Mouse (Mus musculus): ENCODE results near the gene Cyp2d10. TPM values are rescaled to one million over a fixed set of nuclear protein-coding genes. Genes with fewer than 3 reads are reported as not detected.

The Cyp2d10 gene
- polyA plus RNA-seq, 1 experiment from 2014 or later = not detected

GRCm38 (mm10) chr15:82385729-82386128, 21.3 kb downstream of the Cyp2d10 start:
- DNase-seq (ENCODE audit: low spot score) (no peak), ATAC-seq (replicated peaks; ENCODE audit: low FRiP score) (no peak)
- Histone ChIP-seq H3K27me3 (ENCODE audit: control insufficient read depth, insufficient read depth, low read length) (no peaks in the 10 kb centered on the region), H3K4me2 (ENCODE audit: low read depth, low read length, severe bottlenecking) (no peak overlapping the region), H3K4me1 (replicated peaks; ENCODE audit: control insufficient read depth, insufficient read depth, low read length) (0 out of 2 replicates have a peak, but pooled peaks cover under 1% of the 10 kb centered on the region), H3K36me3 (ENCODE audit: control insufficient read depth, insufficient read depth, low read length) (no peaks in the 10 kb centered on the region), H3K9ac (ENCODE audit: low read length) (no peak overlapping the region), H3K4me3 (ENCODE audit: low read depth, low read length) (no peak overlapping the region), H3K27ac (ENCODE audit: low read depth, low read length) (no peak overlapping the region), H3K9me3 (ENCODE audit: control insufficient read depth, low read length) (no peaks in the 10 kb centered on the region)
- WGBS = 93% methylated on average over 2 of the region's 2 CpGs

GRCm38 (mm10) chr15:82382441-82382840, 24.6 kb downstream of the Cyp2d10 start:
- Histone ChIP-seq H3K4me2 (ENCODE audit: low read depth, low read length, severe bottlenecking) (no peak overlapping the region), H3K36me3 (ENCODE audit: control insufficient read depth, insufficient read depth, low read length) (no peaks in the 10 kb centered on the region), H3K4me3 (ENCODE audit: low read depth, low read length) (no peak overlapping the region), H3K9me3 (ENCODE audit: control insufficient read depth, low read length) (no peaks in the 10 kb centered on the region), H3K4me1 (replicated peaks; ENCODE audit: control insufficient read depth, insufficient read depth, low read length) (peaks cover 6% of the 10 kb centered on the region; the same call in 1 of the 2 replicates), H3K27ac (ENCODE audit: low read depth, low read length) (no peak overlapping the region), H3K9ac (ENCODE audit: low read length) (no peak overlapping the region), H3K27me3 (ENCODE audit: control insufficient read depth, insufficient read depth, low read length) (no peaks in the 10 kb centered on the region)
- WGBS = 83% methylated on average over 2 of the region's 2 CpGs
- ATAC-seq (replicated peaks; ENCODE audit: low FRiP score) (no peak), DNase-seq (ENCODE audit: low spot score) (no peak)

- Histone ChIP-seq H3K36me3 (ENCODE audit: control insufficient read depth, insufficient read depth, low read length) (no peaks in the 10 kb centered on the region), H3K4me1 (replicated peaks; ENCODE audit: control insufficient read depth, insufficient read depth, low read length) (peaks cover 6% of the 10 kb centered on the region; the same call in 1 of the 2 replicates), H3K4me2 (ENCODE audit: low read depth, low read length, severe bottlenecking) (peak overlapping the region; percentile 60), H3K27me3 (ENCODE audit: control insufficient read depth, insufficient read depth, low read length) (no peaks in the 10 kb centered on the region), H3K9me3 (ENCODE audit: control insufficient read depth, low read length) (no peaks in the 10 kb centered on the region), H3K9ac (ENCODE audit: low read length) (no peak overlapping the region; the same call in 1 of the 2 replicates), H3K27ac (ENCODE audit: low read depth, low read length) (no peak overlapping the region), H3K4me3 (ENCODE audit: low read depth, low read length) (peak overlapping the region; percentile 35)
- ATAC-seq (replicated peaks; ENCODE audit: low FRiP score) (no peak), DNase-seq (ENCODE audit: low spot score) (no peak)
- WGBS = 41% methylated on average over 7 of the region's 7 CpGs
Measured at GRCm38 (mm10) chr15:82380714-82381062, 26.3 kb downstream of the Cyp2d10 start.

GRCm38 (mm10) chr15:82379871-82380713, 26.9 kb downstream of the Cyp2d10 start, which contains the start of gene Cyp2d22:
Cyp2d22 (minus strand) TSS chr15:82380260.
- H3K9ac ChIP-seq (ENCODE audit: low read length) = peak within 1 kb of the TSS; percentile 64
- H3K27me3 ChIP-seq (ENCODE audit: control insufficient read depth, insufficient read depth, low read length) = no peaks in the 10 kb centered on the region
- H3K4me2 ChIP-seq (ENCODE audit: low read depth, low read length, severe bottlenecking) = peak within 1 kb of the TSS; percentile 60
- DNase-seq (ENCODE audit: low spot score) (peak; percentile 73), ATAC-seq (replicated peaks; ENCODE audit: low FRiP score) (peak; percentile 58; the same call in 1 of the 2 replicates)
- no peaks in the 10 kb centered on the region for H3K9me3 ChIP-seq (ENCODE audit: control insufficient read depth, low read length)
- H3K4me1 ChIP-seq (replicated peaks; ENCODE audit: control insufficient read depth, insufficient read depth, low read length) = peaks cover 6% of the 10 kb centered on the region; the same call in 1 of the 2 replicates
- H3K4me3 ChIP-seq (ENCODE audit: low read depth, low read length) = peak within 1 kb of the TSS; percentile 35
- WGBS = under 1% methylated on average over 18 of the region's 24 CpGs
- H3K27ac ChIP-seq (ENCODE audit: low read depth, low read length) = no peak within 1 kb of the TSS
- H3K36me3 ChIP-seq (ENCODE audit: control insufficient read depth, insufficient read depth, low read length) = no peaks in the 10 kb centered on the region

- H3K36me3 ChIP-seq (ENCODE audit: control insufficient read depth, insufficient read depth, low read length) = no peaks in the 10 kb centered on the region
- 16% methylated on average over 7 of the region's 7 CpGs for WGBS
- H3K4me1 ChIP-seq (replicated peaks; ENCODE audit: control insufficient read depth, insufficient read depth, low read length) = peaks cover 6% of the 10 kb centered on the region; the same call in 1 of the 2 replicates
- no peak overlapping the region for H3K27ac ChIP-seq (ENCODE audit: low read depth, low read length)
- peak; percentile 51; the same call in 1 of the 2 replicates for ATAC-seq (replicated peaks; ENCODE audit: low FRiP score)
- H3K9ac ChIP-seq (ENCODE audit: low read length) = peak overlapping the region; percentile 64
- peak overlapping the region; percentile 35; the same call in 1 of the 2 replicates for H3K4me3 ChIP-seq (ENCODE audit: low read depth, low read length)
- DNase-seq (ENCODE audit: low spot score) = no peak
- peak overlapping the region; percentile 60 for H3K4me2 ChIP-seq (ENCODE audit: low read depth, low read length, severe bottlenecking)
- no peaks in the 10 kb centered on the region for H3K9me3 ChIP-seq (ENCODE audit: control insufficient read depth, low read length)
- H3K27me3 ChIP-seq (ENCODE audit: control insufficient read depth, insufficient read depth, low read length) = no peaks in the 10 kb centered on the region
Measured at GRCm38 (mm10) chr15:82379511-82379870, 27.5 kb downstream of the Cyp2d10 start.

GRCm38 (mm10) chr15:82378261-82379180, 28.5 kb downstream of the Cyp2d10 start:
- WGBS = 63% methylated on average over 15 of the region's 15 CpGs

GRCm38 (mm10) chr15:82377701-82378100, 29.3 kb downstream of the Cyp2d10 start:
- Histone ChIP-seq H3K4me2 (ENCODE audit: low read depth, low read length, severe bottlenecking) (no peak overlapping the region), H3K36me3 (ENCODE audit: control insufficient read depth, insufficient read depth, low read length) (no peaks in the 10 kb centered on the region), H3K9ac (ENCODE audit: low read length) (no peak overlapping the region), H3K9me3 (ENCODE audit: control insufficient read depth, low read length) (no peaks in the 10 kb centered on the region), H3K27ac (ENCODE audit: low read depth, low read length) (no peak overlapping the region), H3K4me1 (replicated peaks; ENCODE audit: control insufficient read depth, insufficient read depth, low read length) (peaks cover 6% of the 10 kb centered on the region; the same call in 1 of the 2 replicates), H3K4me3 (ENCODE audit: low read depth, low read length) (no peak overlapping the region), H3K27me3 (ENCODE audit: control insufficient read depth, insufficient read depth, low read length) (no peaks in the 10 kb centered on the region)
- ATAC-seq (replicated peaks; ENCODE audit: low FRiP score) = no peak
- no peak for DNase-seq (ENCODE audit: low spot score)
- 83% methylated on average over 5 of the region's 5 CpGs for WGBS

More at GRCm38 (mm10) chr15:82378261-82379180, 28.5 kb downstream of the Cyp2d10 start:
- DNase-seq (ENCODE audit: low spot score) = no peak
- Histone ChIP-seq H3K4me1 (replicated peaks; ENCODE audit: control insufficient read depth, insufficient read depth, low read length) (peaks cover 6% of the 10 kb centered on the region; the same call in 1 of the 2 replicates), H3K4me2 (ENCODE audit: low read depth, low read length, severe bottlenecking) (no peak overlapping the region), H3K9ac (ENCODE audit: low read length) (no peak overlapping the region), H3K27me3 (ENCODE audit: control insufficient read depth, insufficient read depth, low read length) (no peaks in the 10 kb centered on the region), H3K27ac (ENCODE audit: low read depth, low read length) (no peak overlapping the region), H3K36me3 (ENCODE audit: control insufficient read depth, insufficient read depth, low read length) (no peaks in the 10 kb centered on the region), H3K4me3 (ENCODE audit: low read depth, low read length) (no peak overlapping the region), H3K9me3 (ENCODE audit: control insufficient read depth, low read length) (no peaks in the 10 kb centered on the region)
- no peak for ATAC-seq (replicated peaks; ENCODE audit: low FRiP score)

- Histone ChIP-seq H3K9me3 (ENCODE audit: control insufficient read depth, low read length) (no peaks in the 10 kb centered on the region), H3K4me3 (ENCODE audit: low read depth, low read length) (no peak overlapping the region), H3K27ac (ENCODE audit: low read depth, low read length) (no peak overlapping the region), H3K36me3 (ENCODE audit: control insufficient read depth, insufficient read depth, low read length) (no peaks in the 10 kb centered on the region), H3K4me1 (replicated peaks; ENCODE audit: control insufficient read depth, insufficient read depth, low read length) (peaks cover 6% of the 10 kb centered on the region; the same call in 1 of the 2 replicates), H3K9ac (ENCODE audit: low read length) (no peak overlapping the region), H3K27me3 (ENCODE audit: control insufficient read depth, insufficient read depth, low read length) (no peaks in the 10 kb centered on the region), H3K4me2 (ENCODE audit: low read depth, low read length, severe bottlenecking) (no peak overlapping the region)
- no peak for ATAC-seq (replicated peaks; ENCODE audit: low FRiP score)
- 68% methylated on average over 17 of the region's 17 CpGs for WGBS
- no peak for DNase-seq (ENCODE audit: low spot score)
Measured at GRCm38 (mm10) chr15:82376393-82377138, 30.4 kb downstream of the Cyp2d10 start.
